Mouse (Mus musculus): ENCODE data around the gene Phtf2.

- TF ChIP-seq MAFK (IDR thresholded peaks at IDR 0.05; ENCODE audit: insufficient read depth, low read depth, low read length) (no peak), CHD2 (IDR thresholded peaks at IDR 0.05; ENCODE audit: low read depth, low read length) (no peak), HCFC1 (IDR thresholded peaks at IDR 0.05; ENCODE audit: borderline replicate concordance, insufficient read depth, low read length) (no peak)
These were observed 49.4 kb upstream of the Phtf2 start for GRCm38 (mm10) chr5:20931300-20931699.
